Mouse (Mus musculus) small intestine, adult 2 months (tissue): ENCODE results near the gene Asic1. TPM values are rescaled to one million over a fixed set of nuclear protein-coding genes. Genes with fewer than 3 reads are reported as not detected.
A peak's percentile ranks its signal among the peaks of the same experiment; 100 is the strongest.

ENCODE experiments used
- H3K27ac ChIP-seq: fragments of 200-500 bp; 2 replicates; pipeline ENCODE4 v1.5.1; 2012; ENCODE audit warnings: low read depth, low read length, control low read depth, inconsistent platforms; ENCODE audit not compliant: insufficient read depth
- H3K27me3 ChIP-seq: fragments of 200-500 bp; 2 replicates; pipeline ENCODE4 v1.6.1; 2012; ENCODE audit warnings: mild to moderate bottlenecking, moderate library complexity, low read length, inconsistent platforms; ENCODE audit not compliant: control insufficient read depth, insufficient read depth
- H3K36me3 ChIP-seq: fragments of 200-500 bp; 2 replicates; pipeline ENCODE4 v1.6.1; 2012; ENCODE audit warnings: mild to moderate bottlenecking, low read length, control low read depth, inconsistent platforms; ENCODE audit not compliant: control insufficient read depth, insufficient read depth
- H3K4me1 ChIP-seq: fragments of 200-500 bp; 2 replicates; pipeline ENCODE4 v1.6.1; 2012; ENCODE audit warnings: low read length, inconsistent platforms, mixed read lengths; ENCODE audit not compliant: control insufficient read depth, insufficient read depth, insufficient read length
- H3K4me3 ChIP-seq: fragments of 200-500 bp; 2 replicates; pipeline ENCODE4 v1.5.1; 2012; ENCODE audit warnings: low read depth, mild to moderate bottlenecking, control low read depth, inconsistent platforms, low read length, moderate library complexity
- CTCF ChIP-seq: fragments of 200-500 bp; IDR thresholded peaks from 2 replicates; pipeline ENCODE4 v1.5.1; 2012; ENCODE audit warnings: low read depth, mild to moderate bottlenecking, control low read depth, inconsistent platforms, low read length, moderate library complexity, mixed read lengths; ENCODE audit not compliant: insufficient replicate concordance, insufficient read length; ENCODE audit errors: extremely low read depth
- POLR2A ChIP-seq: fragments of 200-500 bp; IDR thresholded peaks from 2 replicates; pipeline ENCODE4 v1.6.1; 2012; ENCODE audit warnings: low read depth, mild to moderate bottlenecking, control low read depth, inconsistent platforms, low read length, moderate library complexity
- WGBS: fragments of 180-500 bp; shearing (Covaris S2); methylation state at CpG from one replicate; pipeline ENCODE4 v1.1.7; 2018; 5-methylcytosine and 5-hydroxymethylcytosine counted together
- polyA plus RNA-seq: library from polyadenylated mRNA; depleted of rRNA; stranded (reverse); fragments of >200 nt; gene quantifications from 2 replicates; pipeline ENCODE4 v1.2.3, GENCODE M21; 2012

Gene Asic1
- polyA plus RNA-seq, 1 experiment, result 0.70 TPM

- TF ChIP-seq CTCF (no peak), POLR2A (no peak)
- H3K4me3 ChIP-seq, result no peak overlapping the region
Observed at GRCm38 (mm10) chr15:99674866-99675265, 4.7 kb downstream of the Asic1 start.

GRCm38 (mm10) chr15:99677089-99677488, 6.9 kb downstream of the Asic1 start:
- H3K4me1 ChIP-seq, result no peaks in the 10 kb centered on the region
- WGBS, result 75% methylated on average over 8 of the region's 8 CpGs
- no peaks in the 10 kb centered on the region for H3K36me3 ChIP-seq
- no peak overlapping the region for H3K4me3 ChIP-seq
- no peak overlapping the region for H3K27ac ChIP-seq
- TF ChIP-seq CTCF (no peak), POLR2A (no peak)
- 0 out of 2 replicates have a peak, but pooled peaks cover 3% of the 10 kb centered on the region for H3K27me3 ChIP-seq

More at GRCm38 (mm10) chr15:99674866-99675265, 4.7 kb downstream of the Asic1 start:
- Histone ChIP-seq H3K4me1 (no peaks in the 10 kb centered on the region), H3K27ac (no peak overlapping the region), H3K27me3 (peaks cover 13% of the 10 kb centered on the region), H3K36me3 (no peaks in the 10 kb centered on the region)
- WGBS, result 91% methylated on average over 3 of the region's 3 CpGs

GRCm38 (mm10) chr15:99678063-99678800, 8.1 kb downstream of the Asic1 start:
- TF ChIP-seq CTCF, result peak; percentile 37; the same call in 1 of the 2 replicates
- TF ChIP-seq POLR2A, result no peak
- 0 out of 2 replicates have a peak, but pooled peaks cover 3% of the 10 kb centered on the region for H3K27me3 ChIP-seq
- 14% methylated on average over 13 of the region's 13 CpGs for WGBS

GRCm38 (mm10) chr15:99679008-99679407, 8.8 kb downstream of the Asic1 start:
- Histone ChIP-seq H3K4me3 (no peak overlapping the region), H3K4me1 (no peaks in the 10 kb centered on the region), H3K27me3 (0 out of 2 replicates have a peak, but pooled peaks cover 3% of the 10 kb centered on the region), H3K36me3 (no peaks in the 10 kb centered on the region), H3K27ac (no peak overlapping the region)
- 61% methylated on average over 7 of the region's 7 CpGs for WGBS
- TF ChIP-seq POLR2A (no peak), CTCF (no peak)

More at GRCm38 (mm10) chr15:99678063-99678800, 8.1 kb downstream of the Asic1 start:
- Histone ChIP-seq H3K36me3 (no peaks in the 10 kb centered on the region), H3K27ac (no peak overlapping the region), H3K4me1 (no peaks in the 10 kb centered on the region), H3K4me3 (no peak overlapping the region)

- whole genome bisulfite sequencing, result 89% methylated on average over 7 of the region's 7 CpGs
Observed at GRCm38 (mm10) chr15:99682880-99683279, 12.7 kb downstream of the Asic1 start.

GRCm38 (mm10) chr15:99684156-99684555, 14.0 kb downstream of the Asic1 start:
- 88% methylated on average over 5 of the region's 5 CpGs for WGBS
- H3K36me3 ChIP-seq, result no peaks in the 10 kb centered on the region
- H3K4me3 ChIP-seq, result no peak overlapping the region
- H3K4me1 ChIP-seq, result no peaks in the 10 kb centered on the region
- 0 out of 2 replicates have a peak, but pooled peaks cover 3% of the 10 kb centered on the region for H3K27me3 ChIP-seq
- TF ChIP-seq POLR2A, result no peak
- no peak for TF ChIP-seq CTCF
- H3K27ac ChIP-seq, result no peak overlapping the region

More at GRCm38 (mm10) chr15:99682880-99683279, 12.7 kb downstream of the Asic1 start:
- Histone ChIP-seq H3K4me1 (no peaks in the 10 kb centered on the region), H3K27ac (no peak overlapping the region), H3K4me3 (no peak overlapping the region), H3K36me3 (no peaks in the 10 kb centered on the region), H3K27me3 (0 out of 2 replicates have a peak, but pooled peaks cover 3% of the 10 kb centered on the region)
- TF ChIP-seq POLR2A, result no peak
- TF ChIP-seq CTCF, result peak; percentile 45; the same call in 1 of the 2 replicates

GRCm38 (mm10) chr15:99688712-99689111, 18.5 kb downstream of the Asic1 start:
- no peaks in the 10 kb centered on the region for H3K4me1 ChIP-seq
- H3K27ac ChIP-seq, result no peak overlapping the region
- H3K27me3 ChIP-seq, result no peaks in the 10 kb centered on the region
- TF ChIP-seq CTCF (peak; percentile 90; the same call in 1 of the 2 replicates), POLR2A (no peak)
- no peak overlapping the region for H3K4me3 ChIP-seq
- no peaks in the 10 kb centered on the region for H3K36me3 ChIP-seq
- WGBS, result 3% methylated on average over 4 of the region's 4 CpGs
